Mouse (Mus musculus) embryonic facial prominence, embryonic 11.5 days (tissue): ENCODE data around the gene Nfic. TPM values are rescaled to one million over a fixed set of nuclear protein-coding genes. Genes with fewer than 3 reads are reported as not detected.

Source experiments
- ATAC-seq: fragments of 200-750 bp; cut with Nextera tagmentation; replicated peaks from 2 replicates; pipeline ENCODE4 v1.8.0; 2017; ENCODE audit warnings: low read depth; ENCODE audit not compliant: insufficient number of reproducible peaks, low FRiP score, low TSS enrichment
- DNase-seq: peaks from one replicate; pipeline ENCODE4 v3.0.0-alpha.2; 2015; ENCODE audit warnings: low spot score
- H3K27ac ChIP-seq: fragments of 300-500 bp; sonication (generic); replicated peaks from 2 replicates; pipeline ENCODE4 v1.5.1; 2014; ENCODE audit warnings: mild to moderate bottlenecking, low read depth, low read length, control low read depth
- H3K27me3 ChIP-seq: fragments of 300-500 bp; sonication (generic); 2 replicates; pipeline ENCODE4 v1.6.1; 2014; ENCODE audit warnings: mild to moderate bottlenecking, low read length, moderate library complexity, mixed read lengths; ENCODE audit not compliant: control insufficient read depth, insufficient read depth
- H3K36me3 ChIP-seq: fragments of 300-500 bp; sonication (generic); replicated peaks from 2 replicates; pipeline ENCODE4 v1.6.1; 2014; ENCODE audit warnings: low read depth, mild to moderate bottlenecking, low read length, moderate library complexity, mixed read lengths; ENCODE audit not compliant: control insufficient read depth, insufficient read depth
- H3K4me1 ChIP-seq: fragments of 300-500 bp; sonication (generic); 2 replicates; pipeline ENCODE4 v1.6.1; 2014; ENCODE audit warnings: low read length, mixed read lengths; ENCODE audit not compliant: control insufficient read depth, insufficient read depth
- H3K4me2 ChIP-seq: fragments of 300-500 bp; sonication (generic); 2 replicates; pipeline ENCODE4 v1.6.1; 2014; ENCODE audit warnings: low read depth, mild to moderate bottlenecking, control low read depth, low read length, moderate library complexity
- H3K4me3 ChIP-seq: fragments of 300-500 bp; sonication (generic); 2 replicates; pipeline ENCODE4 v1.5.1; 2014; ENCODE audit warnings: low read depth, low read length, control low read depth
- H3K9ac ChIP-seq: fragments of 300-500 bp; sonication (generic); replicated peaks from 2 replicates; pipeline ENCODE4 v1.6.1; 2014; ENCODE audit warnings: mild to moderate bottlenecking, control low read depth, low read length
- H3K9me3 ChIP-seq: fragments of 300-500 bp; sonication (generic); replicated peaks from 2 replicates; pipeline ENCODE4 v1.6.1; 2016; ENCODE audit warnings: mild to moderate bottlenecking, low read length, inconsistent platforms, mixed read lengths; ENCODE audit not compliant: control insufficient read depth
- WGBS: fragments of 180-500 bp; shearing (Covaris S2); extraction: QIAGEN DNeasy Blood & Tissue Kit; methylation state at CpG from one replicate; pipeline ENCODE4 v1.1.7; 2014; 5-methylcytosine and 5-hydroxymethylcytosine counted together
- polyA plus RNA-seq: library from polyadenylated mRNA; unstranded; fragments of >200 nt; fragmentation: Nextera tagmentation; extraction: Ambion mirVana; gene quantifications from 2 replicates; pipeline ENCODE4 v1.2.1, GENCODE M21; 2014

Gene Nfic
- polyA plus RNA-seq, 1 experiment from 2014 or later = 13.1 TPM

DNA sequence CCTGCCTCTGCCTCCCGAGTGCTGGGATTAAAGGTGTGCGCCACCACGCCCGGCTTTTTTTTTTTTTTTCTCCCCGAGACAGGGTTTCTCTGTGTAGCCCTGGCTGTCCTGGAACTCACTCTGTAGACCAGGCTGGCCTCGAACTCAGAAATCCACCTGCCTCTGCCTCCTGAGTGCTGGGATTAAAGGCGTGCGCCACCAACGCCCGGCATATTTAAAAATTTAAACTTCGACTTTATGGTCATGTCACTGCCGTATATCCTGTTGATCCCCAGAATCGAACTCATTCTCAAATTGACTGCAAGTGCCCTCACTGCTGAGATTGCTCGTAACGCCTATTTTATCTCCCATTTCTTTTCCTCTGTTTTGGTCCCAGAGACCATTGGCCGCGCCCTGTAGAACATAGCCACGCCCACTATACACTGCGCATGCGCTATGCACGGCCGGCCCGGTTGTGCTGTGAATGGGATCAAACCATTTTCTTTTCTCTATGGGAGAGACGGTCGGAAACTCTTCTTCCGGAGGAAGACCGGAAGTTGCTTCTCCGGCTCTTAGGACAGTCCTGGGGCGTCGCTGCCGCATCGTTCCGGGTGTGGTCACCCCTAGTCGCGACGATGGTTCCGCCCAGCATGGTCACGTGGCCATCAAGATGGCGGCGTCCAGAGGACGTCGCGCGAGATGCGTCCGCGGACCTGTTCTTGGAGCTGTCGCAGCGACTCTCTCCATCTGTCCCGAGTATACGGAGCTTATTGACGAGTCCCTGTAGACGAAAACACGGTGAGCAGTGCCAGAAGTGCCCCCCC, 71.4 kb downstream of the Nfic start, which contains the start of the genes Dohh and Gm48551:
TSS of gene Dohh (plus strand) at position 627 of the 803 bp plus-strand sequence.
TSS of gene Gm48551 (plus strand) at position 665 of the 803 bp plus-strand sequence.
- no peaks in the 10 kb centered on the region for H3K4me1 ChIP-seq
- DNase-seq (peak; percentile 98), ATAC-seq (peak; percentile 91)
- H3K9ac ChIP-seq = peak within 1 kb of the TSS; percentile 82
- WGBS = 4% methylated on average over 50 of the region's 54 CpGs
- peak within 1 kb of the TSS; percentile 44 for H3K27ac ChIP-seq
- H3K4me3 ChIP-seq = peak within 1 kb of the TSS; percentile 94
- no peaks in the 10 kb centered on the region for H3K27me3 ChIP-seq
- H3K4me2 ChIP-seq = peak within 1 kb of the TSS; percentile 82
- H3K36me3 ChIP-seq = peaks cover 7% of the 10 kb centered on the region
- no peaks in the 10 kb centered on the region for H3K9me3 ChIP-seq

DNA sequence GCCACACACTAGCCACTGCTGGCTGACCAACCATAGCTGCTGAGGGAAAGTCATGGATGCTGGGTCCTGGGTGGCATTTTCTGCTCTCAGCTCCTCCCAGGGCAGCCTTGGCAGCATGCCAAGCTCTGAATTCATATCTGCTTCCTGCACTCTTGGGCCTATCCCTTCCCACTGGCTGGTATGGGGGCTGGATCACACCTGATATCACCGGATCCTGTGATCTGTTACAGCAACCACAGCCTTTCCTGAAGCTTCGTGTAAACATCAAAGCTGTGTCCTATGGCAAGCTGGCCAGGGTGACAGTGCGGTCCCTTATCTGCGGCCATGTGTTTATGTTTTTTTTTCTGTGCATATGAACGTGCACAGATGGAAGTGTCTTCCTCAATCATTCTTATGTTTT, 73.4 kb downstream of the Nfic start:
- H3K4me1 ChIP-seq = peaks cover 4% of the 10 kb centered on the region; the same call in 1 of the 2 replicates
- WGBS = 76% methylated on average over 5 of the region's 5 CpGs
- no peak overlapping the region for H3K4me2 ChIP-seq
- H3K36me3 ChIP-seq = no peaks in the 10 kb centered on the region
- DNase-seq (no peak), ATAC-seq (no peak)
- H3K27me3 ChIP-seq = no peaks in the 10 kb centered on the region
- no peak overlapping the region for H3K4me3 ChIP-seq
- H3K9me3 ChIP-seq = no peaks in the 10 kb centered on the region
- H3K27ac ChIP-seq = 0 out of 2 replicates have a peak overlapping the region, but pooled peaks have one; percentile 9
- no peak overlapping the region for H3K9ac ChIP-seq

DNA sequence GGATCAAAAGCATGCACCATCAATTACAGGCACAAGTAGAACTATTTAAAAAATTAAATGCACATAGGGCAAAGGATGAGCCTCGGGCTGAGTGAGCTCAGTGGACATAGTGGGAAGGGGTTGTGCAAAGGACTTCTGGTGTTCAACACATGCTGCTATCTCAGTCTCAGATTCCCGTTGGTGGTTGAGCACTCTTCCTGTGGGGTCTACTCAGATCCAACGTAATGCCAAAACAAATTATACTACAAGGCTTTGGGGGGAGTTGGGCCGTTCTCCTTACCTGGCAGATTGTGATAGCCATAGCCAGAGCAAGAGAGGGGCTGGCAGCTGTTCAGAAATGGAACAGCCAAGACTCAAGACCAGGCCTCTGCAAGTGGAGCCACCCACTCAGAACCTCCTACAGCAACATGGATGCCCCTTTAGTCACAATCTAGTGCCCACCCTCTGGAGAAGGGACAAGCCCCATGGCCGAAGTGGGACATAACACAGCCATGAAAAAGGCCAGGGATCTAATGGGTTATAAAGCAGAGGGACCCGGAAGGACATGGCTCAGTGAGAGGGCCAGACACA, 75.5 kb downstream of the Nfic start:
- Histone ChIP-seq H3K4me2 (no peak overlapping the region), H3K4me1 (peaks cover 8% of the 10 kb centered on the region), H3K9me3 (no peaks in the 10 kb centered on the region), H3K9ac (no peak overlapping the region), H3K36me3 (no peaks in the 10 kb centered on the region; the same call in 1 of the 2 replicates), H3K27ac (no peak overlapping the region), H3K4me3 (no peak overlapping the region), H3K27me3 (no peaks in the 10 kb centered on the region)
- ATAC-seq (no peak), DNase-seq (no peak)
- 81% methylated on average over 6 of the region's 6 CpGs for WGBS

DNA sequence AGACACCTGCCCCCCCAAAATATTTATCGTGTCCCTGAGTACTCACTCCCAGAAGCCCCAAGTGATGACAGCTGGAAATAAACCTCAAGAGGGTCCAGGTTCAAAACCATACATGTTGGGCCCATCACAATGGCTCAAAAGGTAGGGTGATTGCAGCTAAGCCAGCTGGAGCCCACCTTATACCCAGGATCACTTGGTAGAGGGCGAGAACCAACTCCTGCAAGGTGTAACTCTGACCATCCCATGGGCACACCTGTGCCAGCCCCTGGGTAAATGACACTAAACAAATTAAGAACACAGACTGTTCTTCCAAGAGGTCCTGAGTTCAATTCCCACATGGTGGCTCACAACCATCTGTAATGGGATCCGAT, 76.3 kb downstream of the Nfic start:
- DNase-seq (no peak), ATAC-seq (no peak)

DNA sequence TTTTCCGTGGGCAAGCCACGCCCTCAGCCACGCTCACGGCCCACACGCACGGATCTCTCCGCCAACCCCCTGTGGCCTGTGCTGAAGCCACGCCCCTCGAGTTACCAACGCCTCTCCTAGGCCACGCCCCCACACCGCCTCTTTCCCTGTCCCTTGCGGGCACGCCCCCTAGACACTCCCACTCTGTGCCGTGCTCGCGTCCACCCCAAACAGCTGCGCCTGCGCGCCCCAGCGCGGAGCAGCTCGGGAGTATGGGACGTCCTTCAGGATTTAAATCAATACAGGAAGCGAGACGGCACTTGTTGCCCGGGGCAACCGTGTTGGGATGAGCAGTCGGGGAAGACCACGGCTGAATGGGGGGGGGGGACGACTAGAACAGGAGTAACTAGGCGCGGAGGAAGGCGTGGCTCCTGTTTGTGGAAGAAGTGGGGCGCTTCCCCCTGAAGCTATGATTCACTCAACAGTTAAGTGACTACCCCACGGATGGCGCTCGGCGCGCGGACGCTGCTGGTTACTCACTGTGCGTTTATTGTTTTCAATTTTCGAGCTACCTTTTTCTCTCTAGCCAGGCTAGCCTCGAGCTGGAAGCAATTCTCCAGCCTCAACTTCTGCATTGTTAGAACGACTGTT, 76.8 kb downstream of the Nfic start:
- H3K9me3 ChIP-seq = no peaks in the 10 kb centered on the region
- H3K9ac ChIP-seq = peak overlapping the region; percentile 67
- H3K36me3 ChIP-seq = peaks cover 7% of the 10 kb centered on the region; the same call in 1 of the 2 replicates
- H3K4me1 ChIP-seq = peaks cover 8% of the 10 kb centered on the region
- no peaks in the 10 kb centered on the region for H3K27me3 ChIP-seq
- peak overlapping the region; percentile 56 for H3K27ac ChIP-seq
- peak overlapping the region; percentile 66 for H3K4me2 ChIP-seq
- peak; percentile 100 for DNase-seq
- under 1% methylated on average over 45 of the region's 46 CpGs for WGBS
- peak; percentile 92 for ATAC-seq
- peak overlapping the region; percentile 88 for H3K4me3 ChIP-seq

More for the DNA sequence above, 76.3 kb downstream of the Nfic start:
- Histone ChIP-seq H3K4me2 (peak overlapping the region; percentile 66), H3K27me3 (no peaks in the 10 kb centered on the region), H3K27ac (peak overlapping the region; percentile 56), H3K4me3 (peak overlapping the region; percentile 34), H3K36me3 (peaks cover 3% of the 10 kb centered on the region; the same call in 1 of the 2 replicates), H3K4me1 (peaks cover 8% of the 10 kb centered on the region), H3K9me3 (no peaks in the 10 kb centered on the region), H3K9ac (peak overlapping the region; percentile 67)
- WGBS = 55% methylated on average over 3 of the region's 3 CpGs

DNA sequence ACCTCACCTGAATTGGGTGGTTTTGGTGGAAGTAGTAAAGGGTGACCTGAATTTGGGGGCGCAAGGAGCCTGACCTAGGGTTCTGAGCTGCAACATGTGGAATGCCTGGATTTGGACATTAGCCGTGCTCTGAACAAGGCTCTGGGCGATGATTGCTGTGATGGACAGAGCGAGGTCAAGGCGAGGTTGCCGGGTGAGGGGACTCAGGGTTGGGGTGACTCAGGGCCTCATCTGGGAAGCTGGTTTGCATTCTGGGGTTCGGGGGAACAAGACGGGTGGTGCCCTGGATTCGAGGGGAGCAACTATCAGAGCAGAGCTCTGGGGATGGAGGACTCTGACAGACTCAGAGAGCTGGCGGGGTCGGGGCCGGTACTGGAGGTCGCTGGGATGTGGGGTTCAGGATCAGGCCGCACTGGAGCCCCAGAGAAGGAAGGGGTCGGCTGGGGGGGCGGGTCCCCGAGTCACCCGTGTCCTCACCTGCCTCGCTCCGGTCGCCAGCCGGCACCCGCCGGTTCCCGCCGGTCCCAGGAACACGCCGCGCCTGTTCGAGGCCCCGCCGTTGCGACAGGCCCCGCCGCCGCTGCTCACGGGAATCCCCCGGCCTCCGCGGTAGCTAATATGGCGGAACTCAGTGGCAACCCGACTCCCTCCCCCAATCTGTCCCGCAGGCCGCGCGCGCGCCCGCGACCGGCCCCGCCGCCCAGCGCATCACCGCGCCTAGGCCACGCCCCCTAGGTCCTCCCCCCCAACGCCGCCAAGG, 77.5 kb downstream of the Nfic start, which contains the start of gene Fzr1:
TSS of gene Fzr1 (minus strand) at position 724 of the 760 bp plus-strand sequence.
- peak; percentile 47 for ATAC-seq
- H3K36me3 ChIP-seq = peaks cover 10% of the 10 kb centered on the region; the same call in 1 of the 2 replicates
- H3K27ac ChIP-seq = peak within 1 kb of the TSS; percentile 56
- H3K9ac ChIP-seq = peak within 1 kb of the TSS; percentile 91
- H3K4me3 ChIP-seq = peak within 1 kb of the TSS; percentile 88
- H3K4me2 ChIP-seq = peak within 1 kb of the TSS; percentile 66
- H3K9me3 ChIP-seq = no peaks in the 10 kb centered on the region
- no peak for DNase-seq
- WGBS = under 1% methylated on average over 56 of the region's 59 CpGs
- no peaks in the 10 kb centered on the region for H3K27me3 ChIP-seq
- peaks cover 8% of the 10 kb centered on the region for H3K4me1 ChIP-seq

DNA sequence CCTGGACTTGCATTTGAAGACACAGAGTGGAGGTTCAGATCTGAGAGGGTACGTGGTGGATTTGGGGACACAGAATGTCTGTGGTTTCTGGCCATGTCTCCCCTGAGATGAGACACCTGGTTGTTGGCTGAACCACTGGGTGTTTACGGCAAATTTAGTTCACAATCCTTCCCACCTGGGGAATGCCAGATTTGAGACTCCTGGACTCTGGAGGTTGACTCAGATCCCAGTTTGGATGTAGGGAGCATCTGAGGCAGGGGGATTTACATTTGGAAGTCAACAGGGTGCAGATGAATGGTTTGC, 78.1 kb downstream of the Nfic start:
- no peak for ATAC-seq
- peak overlapping the region; percentile 88 for H3K4me3 ChIP-seq

More for the DNA sequence above, 78.1 kb downstream of the Nfic start:
- H3K36me3 ChIP-seq = peaks cover 10% of the 10 kb centered on the region; the same call in 1 of the 2 replicates
- no peak for DNase-seq
- peaks cover 8% of the 10 kb centered on the region for H3K4me1 ChIP-seq
- no peaks in the 10 kb centered on the region for H3K27me3 ChIP-seq
- 58% methylated on average over 2 of the region's 2 CpGs for WGBS
- peak overlapping the region; percentile 91 for H3K9ac ChIP-seq
- no peaks in the 10 kb centered on the region for H3K9me3 ChIP-seq
- H3K27ac ChIP-seq = no peak overlapping the region
- peak overlapping the region; percentile 56 for H3K4me2 ChIP-seq
